Mouse (Mus musculus) neural tube, embryonic 14.5 days (tissue): ENCODE data around the gene Haus8. TPM values are rescaled to one million over a fixed set of nuclear protein-coding genes. Genes with fewer than 3 reads are reported as not detected.
"Not testable (repeated sequence)": the region's sequence is repeated elsewhere in the genome, so short reads cannot be mapped to it uniquely, and the experiment has no call there.

ENCODE experiments used
- ATAC-seq: fragments of 200-750 bp; cut with Nextera tagmentation; 2 replicates; pipeline ENCODE4 v1.8.0; 2017; ENCODE audit warnings: low read depth, mild to moderate bottlenecking, moderate TSS enrichment, moderate library complexity
- H3K27ac ChIP-seq: fragments of 300-500 bp; sonication (generic); 2 replicates; pipeline ENCODE4 v1.5.1; 2014; ENCODE audit warnings: low read depth, mild to moderate bottlenecking, control low read depth, low read length, moderate library complexity, mixed read lengths
- H3K27me3 ChIP-seq: fragments of 300-500 bp; sonication (generic); 2 replicates; pipeline ENCODE4 v1.6.1; 2014; ENCODE audit warnings: low read length; ENCODE audit not compliant: control insufficient read depth, insufficient read depth
- H3K36me3 ChIP-seq: fragments of 300-500 bp; sonication (generic); 2 replicates; pipeline ENCODE4 v1.6.1; 2014; ENCODE audit warnings: low read length, mixed read lengths; ENCODE audit not compliant: control insufficient read depth, insufficient read depth
- H3K4me1 ChIP-seq: fragments of 300-500 bp; sonication (generic); 2 replicates; pipeline ENCODE4 v1.6.1; 2014; ENCODE audit warnings: low read length; ENCODE audit not compliant: control insufficient read depth, insufficient read depth
- H3K4me2 ChIP-seq: fragments of 300-500 bp; sonication (generic); 2 replicates; pipeline ENCODE4 v1.6.1; 2014; ENCODE audit warnings: mild to moderate bottlenecking, low read depth, low read length, control low read depth
- H3K4me3 ChIP-seq: fragments of 300-500 bp; sonication (generic); 2 replicates; pipeline ENCODE4 v1.5.1; 2014; ENCODE audit warnings: low read depth, low read length, control low read depth, mixed read lengths
- H3K9ac ChIP-seq: fragments of 300-500 bp; sonication (generic); replicated peaks from 2 replicates; pipeline ENCODE4 v1.6.1; 2014; ENCODE audit warnings: low read depth, mild to moderate bottlenecking, control low read depth, low read length, mixed read lengths
- H3K9me3 ChIP-seq: fragments of 300-500 bp; sonication (generic); 2 replicates; pipeline ENCODE4 v1.6.1; 2016; ENCODE audit warnings: low read length; ENCODE audit not compliant: control insufficient read depth
- WGBS: fragments of 180-500 bp; shearing (Covaris S2); extraction: QIAGEN DNeasy Blood & Tissue Kit; methylation state at CpG from one replicate; pipeline ENCODE4 v1.1.7; 2014; 5-methylcytosine and 5-hydroxymethylcytosine counted together
- polyA plus RNA-seq: library from polyadenylated mRNA; unstranded; fragments of >200 nt; fragmentation: Nextera tagmentation; extraction: Ambion mirVana; gene quantifications from 2 replicates; pipeline ENCODE4 v1.2.1, GENCODE M21; 2014

Gene Haus8
- polyA plus RNA-seq, 1 experiment from 2014 or later: 59.3 TPM

DNA sequence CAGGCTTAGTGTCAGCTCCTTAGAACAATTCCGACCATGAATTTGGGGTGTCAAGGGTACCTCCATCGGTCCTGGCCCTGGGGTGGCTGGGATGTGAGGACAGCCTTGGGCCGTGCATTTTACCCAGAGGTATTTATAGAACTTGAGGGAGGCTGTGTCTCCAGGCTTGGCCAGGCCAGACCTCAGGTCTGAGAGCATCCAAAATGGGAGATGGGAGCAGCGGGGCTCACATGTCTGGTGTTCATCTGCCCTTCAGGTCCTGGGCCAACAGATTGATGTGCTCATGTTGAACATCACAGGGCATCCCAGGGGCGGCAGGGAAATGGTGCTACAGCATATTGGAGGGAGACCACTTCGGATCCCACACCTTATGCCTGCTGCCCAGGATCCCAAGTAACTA, 18.6 kb upstream of the Haus8 start:
- over 99% methylated on average over 6 of the region's 6 CpGs for WGBS
- no peaks in the 10 kb centered on the region for H3K4me1 ChIP-seq
- peaks cover 8% of the 10 kb centered on the region for H3K36me3 ChIP-seq
- no peaks in the 10 kb centered on the region for H3K9me3 ChIP-seq
- H3K9ac ChIP-seq: no peak overlapping the region
- H3K27ac ChIP-seq: no peak overlapping the region
- ATAC-seq: no peak
- no peak overlapping the region for H3K4me3 ChIP-seq
- no peak overlapping the region for H3K4me2 ChIP-seq
- no peaks in the 10 kb centered on the region for H3K27me3 ChIP-seq

DNA sequence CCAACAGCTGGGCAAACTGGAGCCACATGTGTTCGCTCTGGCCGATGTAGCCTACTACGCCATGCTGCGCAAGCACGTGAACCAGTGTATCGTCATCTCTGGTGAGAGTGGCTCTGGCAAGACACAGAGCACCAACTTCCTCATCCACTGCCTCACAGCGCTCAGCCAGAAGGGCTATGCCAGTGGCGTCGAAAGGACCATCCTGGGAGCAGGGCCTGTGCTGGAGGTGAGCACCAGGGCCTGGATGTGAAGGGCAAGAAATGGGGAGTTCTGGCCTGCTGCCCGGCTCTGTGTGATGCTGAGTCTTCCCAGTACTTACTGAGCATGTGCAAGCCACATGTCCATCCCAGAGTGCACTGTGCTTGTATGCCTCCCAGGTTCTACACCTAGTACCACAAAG, 18.2 kb upstream of the Haus8 start:
- no peak overlapping the region for H3K9ac ChIP-seq
- H3K4me1 ChIP-seq: no peaks in the 10 kb centered on the region
- no peak for ATAC-seq
- H3K4me3 ChIP-seq: no peak overlapping the region
- no peak overlapping the region for H3K27ac ChIP-seq
- no peak overlapping the region for H3K4me2 ChIP-seq
- H3K27me3 ChIP-seq: no peaks in the 10 kb centered on the region
- H3K9me3 ChIP-seq: no peaks in the 10 kb centered on the region
- H3K36me3 ChIP-seq: peaks cover 8% of the 10 kb centered on the region
- WGBS: 97% methylated on average over 10 of the region's 10 CpGs

DNA sequence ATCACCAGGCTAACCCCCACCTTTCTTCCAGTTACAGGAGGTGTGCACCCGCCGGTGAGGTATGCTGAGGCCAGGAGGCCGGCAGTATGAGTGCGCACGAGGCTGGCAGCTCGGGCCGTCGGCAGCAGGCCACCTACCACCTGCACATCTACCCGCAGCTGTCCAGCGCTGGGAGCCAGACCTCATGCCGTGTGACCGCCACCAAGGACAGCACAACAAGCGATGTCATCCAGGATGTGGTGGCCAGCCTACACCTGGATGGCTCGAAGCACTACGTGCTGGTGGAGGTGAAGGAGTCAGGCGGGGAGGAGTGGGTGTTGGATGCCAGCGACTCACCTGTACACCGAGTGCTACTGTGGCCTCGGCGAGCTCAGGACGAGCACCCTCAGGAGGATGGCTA, 17.5 kb upstream of the Haus8 start:
- no peaks in the 10 kb centered on the region for H3K9me3 ChIP-seq
- no peaks in the 10 kb centered on the region for H3K27me3 ChIP-seq
- H3K4me3 ChIP-seq: no peak overlapping the region
- no peaks in the 10 kb centered on the region for H3K4me1 ChIP-seq
- WGBS: 98% methylated on average over 21 of the region's 21 CpGs
- ATAC-seq: no peak
- no peak overlapping the region for H3K4me2 ChIP-seq
- no peak overlapping the region for H3K9ac ChIP-seq
- no peak overlapping the region for H3K27ac ChIP-seq
- H3K36me3 ChIP-seq: peaks cover 8% of the 10 kb centered on the region

DNA sequence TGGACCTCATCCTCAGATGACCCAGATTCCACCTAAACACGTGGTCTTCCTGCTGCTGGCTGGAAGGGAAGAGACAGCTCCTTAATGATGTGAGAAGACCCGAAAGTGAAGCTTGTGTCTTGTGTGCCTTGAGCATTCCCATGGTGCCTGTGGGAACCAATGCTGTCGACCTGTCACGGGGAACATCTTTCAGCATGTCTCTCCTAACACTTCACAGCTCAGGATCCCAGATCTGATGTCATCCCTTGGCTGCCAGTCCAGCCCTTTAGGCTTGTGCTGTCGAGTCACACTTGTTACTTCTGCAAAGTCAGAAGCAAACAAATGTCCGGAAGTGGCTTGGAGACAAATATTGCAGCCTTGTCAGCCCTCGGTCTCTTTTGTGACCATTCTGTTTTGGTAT, 16.4 kb upstream of the Haus8 start:
- ATAC-seq: no peak
- 89% methylated on average over 7 of the region's 7 CpGs for WGBS

DNA sequence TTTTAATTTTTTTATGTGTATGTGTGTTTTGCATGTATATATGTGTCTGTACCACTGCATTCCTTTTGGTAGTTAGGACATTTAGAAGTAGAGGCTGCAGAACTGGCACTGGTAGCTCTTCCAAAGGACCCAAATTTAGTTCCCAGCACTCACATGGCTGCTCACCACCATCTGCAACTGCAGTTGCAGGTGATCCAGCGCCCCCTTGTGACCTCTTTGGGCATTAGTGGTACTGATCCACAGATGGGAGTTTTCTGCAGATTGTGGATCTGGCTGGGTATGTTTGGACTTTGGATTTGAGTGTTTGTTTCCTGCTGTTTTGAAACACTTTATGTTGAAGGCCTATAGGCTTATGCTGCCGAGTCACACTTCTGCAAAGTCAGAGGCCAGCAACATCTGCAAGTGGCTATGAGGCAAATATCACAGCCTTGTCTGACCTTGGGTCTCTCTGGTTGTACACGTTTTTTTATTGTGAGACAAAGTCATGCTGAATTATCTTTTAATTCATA, 15.8 kb upstream of the Haus8 start:
- Histone ChIP-seq H3K9ac (no peak overlapping the region), H3K9me3 (no peaks in the 10 kb centered on the region), H3K27ac (no peak overlapping the region), H3K27me3 (no peaks in the 10 kb centered on the region), H3K4me2 (no peak overlapping the region), H3K4me1 (no peaks in the 10 kb centered on the region), H3K4me3 (no peak overlapping the region), H3K36me3 (peaks cover 8% of the 10 kb centered on the region)
- no peak for ATAC-seq
- WGBS: 60% methylated on average over 3 of the region's 3 CpGs

More for the DNA sequence above, 16.4 kb upstream of the Haus8 start:
- Histone ChIP-seq H3K36me3 (peaks cover 8% of the 10 kb centered on the region), H3K27me3 (no peaks in the 10 kb centered on the region), H3K9me3 (no peaks in the 10 kb centered on the region), H3K4me2 (no peak overlapping the region), H3K9ac (no peak overlapping the region), H3K27ac (no peak overlapping the region), H3K4me3 (no peak overlapping the region), H3K4me1 (no peaks in the 10 kb centered on the region)

DNA sequence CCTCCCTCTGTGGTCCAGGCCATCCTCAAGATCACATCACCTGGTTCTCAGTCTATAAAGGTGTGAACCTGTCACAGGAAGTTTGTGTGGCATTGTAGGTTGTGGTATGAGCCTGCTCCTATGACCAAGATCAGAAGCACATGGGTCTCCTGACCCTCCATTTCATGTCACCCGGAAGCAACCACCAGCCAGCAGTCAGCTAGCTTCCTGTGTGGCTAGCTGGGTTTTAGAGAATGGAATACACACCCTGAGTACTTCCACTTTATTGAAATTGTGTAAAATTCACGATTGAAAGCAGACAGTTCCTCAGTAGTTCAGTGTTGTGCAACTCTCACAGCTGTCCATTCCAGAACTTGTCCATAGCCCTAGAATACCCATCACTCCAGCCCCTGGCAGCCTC, 13.5 kb upstream of the Haus8 start:
- not testable (repeated sequence) for H3K27me3 ChIP-seq, H3K9me3 ChIP-seq, H3K36me3 ChIP-seq, H3K4me1 ChIP-seq, H3K9ac ChIP-seq, H3K27ac ChIP-seq, H3K4me3 ChIP-seq, ATAC-seq, H3K4me2 ChIP-seq
- whole genome bisulfite sequencing: 96% methylated on average over 2 of the region's 2 CpGs

DNA sequence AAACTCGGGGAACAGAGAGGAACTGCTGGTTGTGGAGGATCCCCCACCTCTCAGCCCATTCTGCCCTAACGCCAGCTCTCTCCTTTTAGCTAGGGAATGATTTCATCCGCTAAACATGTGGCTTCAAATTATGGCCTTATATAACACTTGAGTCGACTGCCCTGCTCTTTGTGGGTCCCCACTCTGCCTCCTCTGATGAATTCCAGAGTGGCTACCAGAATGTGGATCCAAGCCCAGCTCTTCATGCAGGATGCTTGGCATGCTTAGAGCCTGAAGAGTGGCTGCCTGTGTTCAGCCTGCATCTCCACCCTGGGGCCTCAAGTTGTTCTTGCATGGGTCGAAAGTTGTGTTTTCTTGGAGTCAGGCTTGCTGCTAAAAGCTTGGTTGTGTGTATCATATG, 9.9 kb upstream of the Haus8 start:
- Histone ChIP-seq H3K9ac (no peak overlapping the region), H3K27me3 (no peaks in the 10 kb centered on the region), H3K4me2 (no peak overlapping the region), H3K4me3 (no peak overlapping the region), H3K27ac (no peak overlapping the region), H3K9me3 (no peaks in the 10 kb centered on the region), H3K4me1 (no peaks in the 10 kb centered on the region), H3K36me3 (no peaks in the 10 kb centered on the region)
- WGBS: 77% methylated on average over 5 of the region's 5 CpGs
- ATAC-seq: no peak

DNA sequence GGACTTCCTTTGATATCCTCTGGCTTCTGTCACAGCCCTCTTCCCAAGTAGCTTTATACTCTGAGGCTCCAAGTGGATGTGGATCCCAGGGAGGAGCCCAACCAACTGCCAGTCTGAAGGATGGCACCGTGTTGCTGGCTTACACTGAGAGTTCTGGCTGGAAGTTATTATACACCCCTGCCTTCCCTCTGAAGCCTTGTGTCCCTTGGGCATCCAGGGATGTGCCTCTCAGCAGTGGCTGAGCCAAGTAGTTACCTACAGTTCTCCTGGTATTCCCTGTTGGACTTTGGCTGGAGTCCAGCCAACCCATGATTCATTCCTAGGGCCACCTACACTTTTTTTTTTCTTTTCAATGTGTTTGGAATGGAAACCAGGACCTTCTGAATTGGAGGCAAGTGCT, 9.0 kb upstream of the Haus8 start:
- not testable (repeated sequence) for H3K9ac ChIP-seq, H3K36me3 ChIP-seq, H3K9me3 ChIP-seq, H3K27me3 ChIP-seq, H3K4me1 ChIP-seq, H3K4me3 ChIP-seq, H3K4me2 ChIP-seq, ATAC-seq, H3K27ac ChIP-seq
- WGBS: 72% methylated on average over 1 of the region's 1 CpGs

DNA sequence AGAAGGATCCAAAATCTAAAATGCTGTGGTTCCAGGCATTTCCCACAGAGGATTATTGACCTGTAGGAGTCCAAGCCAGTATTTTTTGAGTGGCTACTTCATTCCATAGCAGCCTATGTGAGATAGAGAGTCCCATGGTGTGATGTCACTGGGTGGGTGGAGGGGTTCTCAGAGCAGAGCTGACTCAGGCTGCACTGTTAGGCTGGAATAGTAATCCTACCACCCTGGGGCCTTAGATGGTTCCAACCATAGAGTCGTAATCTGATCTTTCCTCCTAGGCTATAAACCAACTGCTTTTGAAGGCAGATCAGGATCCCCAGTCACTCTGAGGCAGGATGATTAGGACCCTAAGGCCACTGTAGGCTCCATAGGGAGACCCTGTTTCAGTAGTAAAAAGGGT, 6.7 kb upstream of the Haus8 start:
- not testable (repeated sequence) for ATAC-seq, H3K4me3 ChIP-seq, H3K9me3 ChIP-seq, H3K4me1 ChIP-seq, H3K4me2 ChIP-seq, H3K27me3 ChIP-seq, H3K9ac ChIP-seq, H3K27ac ChIP-seq, H3K36me3 ChIP-seq
- WGBS: 82% methylated on average over 1 of the region's 1 CpGs

DNA sequence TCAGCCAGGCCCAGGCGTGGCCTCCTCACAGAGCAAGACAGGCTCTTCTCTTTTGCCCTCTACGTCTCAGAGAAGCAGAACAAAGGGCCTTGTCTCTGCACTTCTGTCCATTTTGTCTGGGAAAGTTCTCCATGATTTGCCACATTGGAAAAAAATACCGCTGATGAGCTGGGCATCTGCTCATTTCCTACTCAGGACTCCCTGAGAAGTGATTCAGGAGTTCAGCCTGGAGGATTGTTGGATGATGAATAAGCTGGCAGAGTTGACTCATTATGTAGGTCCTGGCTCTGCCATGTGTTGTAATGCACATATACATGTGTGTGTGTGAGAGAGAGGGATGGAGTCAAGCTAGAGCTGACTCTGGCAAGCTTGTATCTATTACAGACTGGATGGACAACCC, 3.4 kb upstream of the Haus8 start:
- ATAC-seq: no peak
- H3K9ac ChIP-seq: no peak overlapping the region
- H3K4me2 ChIP-seq: no peak overlapping the region
- no peaks in the 10 kb centered on the region for H3K27me3 ChIP-seq
- H3K9me3 ChIP-seq: no peaks in the 10 kb centered on the region
- 91% methylated on average over 3 of the region's 3 CpGs for WGBS
- no peaks in the 10 kb centered on the region for H3K36me3 ChIP-seq
- peaks cover 13% of the 10 kb centered on the region for H3K4me1 ChIP-seq
- no peak overlapping the region for H3K27ac ChIP-seq
- H3K4me3 ChIP-seq: no peak overlapping the region
